Mouse (Mus musculus) urinary bladder, postnatal 14 days (tissue): ENCODE data around the gene Jakmip3.
A peak's percentile ranks its signal among the peaks of the same experiment; 100 is the strongest.

Source experiments
- DNase-seq: peaks from one replicate; pipeline ENCODE4 v3.0.0; 2021; ENCODE audit warnings: low spot score

The Jakmip3 gene

DNA sequence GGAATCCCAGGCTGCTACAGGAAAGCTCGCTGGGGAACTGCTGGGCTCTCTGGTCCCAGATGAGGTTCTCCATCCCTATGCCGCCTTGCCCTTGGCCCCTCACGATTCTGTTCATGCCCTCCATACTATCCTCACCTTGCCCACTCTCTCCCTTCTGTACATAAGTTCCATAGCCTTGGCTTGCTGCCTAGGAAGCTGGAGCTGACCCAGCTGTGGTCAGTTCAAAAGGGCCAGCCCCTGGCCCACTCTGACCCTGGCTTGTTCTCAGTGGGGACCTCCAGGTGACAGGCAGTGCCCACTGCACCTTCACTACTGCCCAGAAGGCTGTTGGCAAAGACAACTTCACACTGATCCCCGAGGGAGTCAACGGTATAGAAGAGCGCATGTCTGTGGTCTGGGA, 155.9 kb downstream of the Jakmip3 start:
- no peak for DNase-seq

DNA sequence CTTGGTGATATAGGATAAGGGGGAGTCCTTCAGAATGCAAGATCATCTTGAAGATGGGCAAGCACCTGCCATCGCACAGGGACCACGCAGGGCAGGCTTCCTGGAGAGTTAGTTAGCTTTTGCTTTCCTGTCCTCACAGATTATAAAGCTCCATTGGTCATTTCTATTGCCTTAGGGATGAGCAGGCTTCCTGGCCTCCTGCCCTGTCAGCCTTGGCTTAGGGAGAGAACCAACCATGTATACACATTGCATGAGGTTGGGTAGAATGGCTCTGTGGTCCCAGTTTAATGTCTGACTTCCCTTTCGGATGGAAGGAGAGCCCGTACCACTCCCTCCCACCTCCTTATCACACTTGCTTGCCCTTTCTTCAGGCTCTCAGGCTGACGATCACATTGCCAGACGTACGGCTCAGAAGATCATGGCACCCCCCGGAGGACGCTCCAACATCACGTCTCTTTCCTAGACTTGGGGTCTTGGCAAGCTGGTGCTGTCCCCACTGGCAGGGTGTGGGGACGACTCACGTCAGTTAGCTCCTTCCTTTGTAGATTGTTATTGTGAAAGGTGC, 160.1 kb downstream of the Jakmip3 start:
- DNase-seq, result no peak

DNA sequence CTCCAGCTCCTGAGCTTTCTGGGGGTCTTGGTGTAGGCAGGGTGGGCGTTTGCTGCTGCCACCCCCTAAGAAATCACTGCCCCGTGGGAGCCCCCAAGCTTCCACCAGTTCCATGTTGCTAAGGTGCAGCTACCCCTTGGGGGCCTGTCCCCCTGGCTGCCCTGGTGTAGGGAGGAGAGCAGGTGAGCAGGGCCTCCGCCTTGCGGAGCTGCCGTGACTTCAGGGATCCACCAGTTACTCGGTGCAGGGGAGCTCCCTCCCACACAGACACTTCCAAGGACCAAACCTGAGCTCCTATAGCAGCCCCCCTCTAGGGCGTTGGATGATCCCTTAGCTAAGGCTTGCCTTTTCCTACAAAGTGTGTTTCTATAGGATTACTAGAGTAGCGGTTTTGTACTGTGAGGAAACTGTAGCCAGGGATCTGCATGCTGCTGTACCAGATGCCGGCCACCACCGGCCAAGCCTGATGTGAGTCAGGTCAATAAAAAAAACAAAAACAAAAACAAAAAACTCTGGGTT, 160.8 kb downstream of the Jakmip3 start:
- no peak for DNase-seq

DNA sequence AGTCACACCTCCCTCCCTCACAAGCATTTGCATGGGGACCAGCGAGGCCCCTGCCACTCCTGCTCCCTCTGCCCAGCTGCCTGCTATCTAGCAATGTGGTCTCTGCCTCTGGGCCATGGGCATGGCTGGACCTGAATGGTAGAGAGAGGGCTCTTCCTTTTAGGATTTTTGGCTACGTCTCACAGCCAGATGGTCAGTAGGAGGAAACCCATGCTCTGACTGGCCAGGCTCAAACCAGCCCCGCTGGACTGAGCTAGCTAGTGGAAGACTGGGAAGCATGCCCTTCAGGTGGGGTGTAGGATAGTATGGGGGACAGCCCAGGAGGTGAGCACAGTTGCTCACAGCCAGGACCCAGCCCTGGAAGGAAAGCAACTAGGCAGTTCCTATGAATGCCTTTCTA, 161.3 kb downstream of the Jakmip3 start:
- DNase-seq, result no peak

DNA sequence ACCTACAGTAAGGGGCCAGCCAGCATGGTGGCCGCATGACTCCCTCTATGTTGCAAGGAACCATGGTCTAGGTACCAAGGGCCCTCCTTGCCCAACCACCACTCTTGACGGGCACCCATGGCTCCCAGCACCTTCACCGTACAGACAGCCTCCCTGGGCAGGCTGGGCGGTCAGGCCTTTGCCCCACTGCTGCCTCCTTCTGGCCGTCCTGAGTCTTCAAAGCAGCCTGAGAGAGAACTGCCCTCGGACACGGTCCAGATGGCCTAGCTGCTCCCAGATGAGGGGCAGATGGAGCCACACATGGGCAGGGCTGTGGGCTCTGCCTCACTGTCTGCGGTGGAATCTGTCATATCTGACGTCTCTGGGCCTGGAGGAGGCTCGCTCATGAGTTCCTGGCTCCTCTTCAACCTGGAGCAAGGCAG, 163.4 kb downstream of the Jakmip3 start:
- DNase-seq, result no peak

DNA sequence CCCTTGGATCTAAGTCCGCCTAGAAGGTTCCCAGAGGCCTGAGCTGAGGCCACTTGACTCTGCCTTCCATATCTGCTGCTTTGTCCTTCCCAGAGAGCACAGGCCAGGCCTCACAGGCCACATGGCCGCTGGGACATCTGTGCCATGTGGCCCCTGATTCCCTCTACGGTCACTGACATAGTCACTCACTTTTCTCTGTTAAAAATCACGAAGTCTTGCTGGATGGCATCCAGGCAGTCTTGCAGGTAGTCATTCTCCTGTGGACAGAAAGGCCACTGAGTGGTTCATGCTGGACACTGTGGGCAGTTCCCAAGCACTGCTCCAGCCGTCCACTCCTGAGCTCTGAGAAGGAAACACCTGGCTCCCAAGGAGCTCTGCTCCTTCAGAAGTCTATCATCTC, 164.5 kb downstream of the Jakmip3 start:
- no peak for DNase-seq

DNA sequence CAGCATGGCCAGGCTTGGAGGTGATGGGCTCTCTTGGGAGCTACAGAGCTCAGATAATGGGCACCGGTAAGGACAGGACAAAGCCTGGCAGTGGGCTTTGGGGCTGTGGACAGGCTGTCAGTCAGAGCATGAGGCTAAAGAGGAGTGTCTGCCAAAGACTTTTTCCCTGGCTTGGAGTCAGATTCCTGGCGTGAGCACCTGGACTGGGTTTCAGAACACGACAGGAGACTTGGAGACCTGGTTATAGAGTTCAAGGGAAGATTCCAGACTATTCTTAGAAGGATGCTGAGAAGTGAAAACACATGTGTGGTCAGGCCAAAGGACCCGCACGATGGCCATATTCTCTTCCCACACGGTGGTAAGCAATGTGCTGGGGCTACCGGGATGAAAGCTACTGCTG, 165.2 kb downstream of the Jakmip3 start:
- no peak for DNase-seq

DNA sequence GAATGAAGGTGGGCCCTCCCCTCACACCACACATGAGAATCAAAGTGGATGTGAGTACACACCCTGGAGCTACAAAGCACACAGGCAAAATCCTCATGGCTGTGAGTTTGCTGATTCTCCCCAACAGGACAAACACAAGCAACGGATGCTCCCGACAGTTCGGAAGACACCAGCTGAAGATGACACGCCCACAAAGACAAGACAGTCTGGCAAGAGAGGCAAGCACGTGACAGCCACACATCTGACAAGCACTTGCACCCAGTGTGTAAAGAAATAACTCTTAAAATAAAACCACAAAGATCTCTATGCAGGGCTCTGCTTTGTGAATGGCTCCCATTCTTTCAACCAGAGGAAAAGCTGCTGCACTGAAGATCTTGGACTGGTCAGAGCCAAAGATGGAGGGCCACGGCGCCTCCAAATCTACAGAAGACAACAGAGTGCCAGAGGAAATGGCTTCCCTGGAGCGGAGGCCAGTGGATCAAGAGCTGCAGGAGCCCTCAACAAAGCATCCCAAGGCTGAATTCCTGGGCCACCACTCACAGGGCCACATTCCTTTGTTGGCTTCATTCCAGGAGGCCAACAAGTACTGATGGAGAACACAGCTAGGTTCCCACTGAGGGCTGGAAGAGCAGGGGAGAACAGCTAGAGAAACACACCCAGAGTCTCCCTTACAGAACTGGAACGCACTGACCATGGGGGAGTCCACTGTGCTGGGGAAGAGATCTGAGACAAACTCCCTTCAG, 167.5 kb downstream of the Jakmip3 start:
- no peak for DNase-seq

DNA sequence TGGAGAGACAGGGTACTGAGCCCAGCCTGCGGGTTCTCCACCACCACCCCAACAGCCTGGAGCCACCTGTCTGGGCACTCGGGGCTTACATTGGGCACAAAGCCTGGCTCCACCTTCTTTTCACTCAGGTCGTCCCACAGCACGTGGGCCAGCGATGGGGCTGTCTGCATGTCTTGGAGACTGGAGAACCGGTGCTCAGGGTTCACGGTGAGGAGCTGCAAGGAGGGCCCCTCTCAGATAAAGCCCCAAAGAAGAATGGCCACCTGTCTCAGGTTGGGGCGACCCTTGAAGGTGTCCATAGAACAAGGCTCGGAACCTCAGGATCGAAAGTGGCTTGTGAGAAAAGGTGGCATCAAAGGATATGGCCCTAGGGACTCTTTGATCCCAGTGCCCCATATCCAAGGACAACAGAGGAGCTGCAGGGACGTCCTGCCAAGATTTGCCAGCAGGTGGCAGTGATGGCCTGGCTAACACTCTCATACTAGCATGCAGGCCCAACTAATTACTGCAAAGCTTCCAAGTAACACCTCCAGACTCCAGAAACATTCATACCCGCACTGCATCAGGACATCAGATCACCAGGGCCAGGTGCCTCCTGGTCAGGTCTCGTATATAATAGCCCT, 178.7 kb downstream of the Jakmip3 start:
- peak; percentile 82 for DNase-seq

DNA sequence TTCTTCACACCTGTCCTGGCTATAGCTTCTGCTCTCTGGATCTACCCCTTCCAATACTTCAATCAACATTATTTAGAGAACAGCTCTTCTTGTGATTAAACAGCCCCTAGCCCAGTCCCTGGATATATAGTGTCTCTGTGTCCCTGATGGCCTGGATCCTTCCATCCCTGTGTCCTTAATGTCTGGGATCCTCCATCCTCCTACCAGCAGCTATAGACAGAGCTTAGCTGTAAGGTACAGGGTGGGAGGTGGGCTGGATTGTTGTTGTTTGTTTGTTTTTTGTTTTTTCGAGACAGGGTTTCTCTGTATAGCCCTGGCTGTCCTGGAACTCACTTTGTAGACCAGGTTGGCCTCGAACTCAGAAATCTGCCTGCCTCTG, 179.2 kb downstream of the Jakmip3 start:
- DNase-seq, result no peak

DNA sequence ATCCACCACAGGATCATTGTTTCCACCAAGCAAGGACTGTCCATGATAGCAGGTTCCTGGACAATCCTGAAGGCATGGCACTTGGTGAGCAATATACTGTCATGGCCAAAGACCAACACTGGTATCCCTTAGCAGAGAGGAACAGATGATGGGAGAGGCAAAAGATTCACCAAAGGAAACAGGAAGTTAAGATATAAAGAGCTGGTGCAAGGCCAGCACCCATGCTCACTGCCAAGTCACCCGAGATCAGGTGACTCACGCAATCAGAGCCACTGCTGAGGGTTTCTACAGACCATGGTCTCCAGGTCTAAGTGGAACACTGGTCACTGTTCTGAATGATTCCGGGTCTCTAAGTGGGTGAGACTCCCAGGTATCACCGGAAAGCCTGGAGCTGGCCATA, 185.4 kb downstream of the Jakmip3 start:
- DNase-seq, result no peak

DNA sequence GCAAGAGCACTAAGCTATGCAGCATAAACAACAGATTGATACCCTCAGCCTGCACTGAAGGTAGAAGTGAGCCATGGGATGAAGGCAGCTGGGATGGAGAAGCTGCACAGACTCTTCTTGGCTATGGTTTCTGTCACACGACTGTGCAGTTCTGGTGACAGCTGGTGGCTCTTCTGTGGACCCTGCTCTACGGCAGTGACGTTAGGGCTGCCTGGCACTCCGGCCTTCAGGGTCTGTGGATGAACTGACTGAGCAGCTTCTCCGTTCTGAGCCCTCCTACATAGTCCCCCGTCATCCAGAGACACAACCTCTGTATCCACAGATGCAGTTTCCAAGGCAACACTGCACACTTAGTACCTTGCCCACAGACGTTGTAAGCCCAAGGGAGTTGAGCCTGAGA, 186.0 kb downstream of the Jakmip3 start:
- no peak for DNase-seq

DNA sequence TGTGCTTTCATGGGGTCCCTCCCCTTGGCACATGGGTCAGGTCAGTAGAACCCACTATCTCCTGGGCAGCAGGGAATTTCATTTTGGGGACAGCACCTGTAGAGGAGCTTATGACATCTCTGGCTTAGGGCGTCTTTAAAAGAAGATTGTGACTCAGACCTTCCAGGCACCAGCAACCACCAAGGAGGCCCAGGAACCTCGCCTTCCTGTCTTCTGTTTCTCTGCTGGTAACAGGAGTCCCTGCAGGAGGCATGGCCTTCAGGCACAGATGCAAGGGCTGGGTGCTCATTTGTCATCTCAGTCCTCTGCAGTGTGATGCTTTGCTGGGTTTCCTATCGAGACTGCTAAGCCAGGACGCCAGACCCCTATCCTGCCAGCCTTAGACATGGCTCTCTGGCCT, 188.5 kb downstream of the Jakmip3 start:
- DNase-seq, result no peak

DNA sequence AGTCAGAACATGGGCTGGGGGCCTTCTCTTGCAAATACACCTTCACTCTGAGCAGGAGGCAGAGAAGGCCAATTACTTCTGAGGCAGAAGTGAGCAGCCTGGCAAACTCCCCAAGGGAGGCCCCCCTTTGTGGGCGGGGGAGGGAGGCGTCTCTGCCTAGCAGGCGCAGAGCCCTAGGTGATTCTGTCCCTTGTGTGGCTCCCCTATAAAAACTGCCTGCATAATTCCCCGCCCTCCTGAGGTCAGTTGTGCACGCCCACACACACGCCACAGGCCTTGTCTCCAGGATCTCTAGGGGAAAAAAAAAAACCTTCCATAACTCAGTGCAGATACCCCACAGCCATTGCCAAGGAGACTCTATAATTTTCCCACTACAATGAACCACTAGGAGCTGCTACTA, 189.8 kb downstream of the Jakmip3 start:
- DNase-seq, result no peak

DNA sequence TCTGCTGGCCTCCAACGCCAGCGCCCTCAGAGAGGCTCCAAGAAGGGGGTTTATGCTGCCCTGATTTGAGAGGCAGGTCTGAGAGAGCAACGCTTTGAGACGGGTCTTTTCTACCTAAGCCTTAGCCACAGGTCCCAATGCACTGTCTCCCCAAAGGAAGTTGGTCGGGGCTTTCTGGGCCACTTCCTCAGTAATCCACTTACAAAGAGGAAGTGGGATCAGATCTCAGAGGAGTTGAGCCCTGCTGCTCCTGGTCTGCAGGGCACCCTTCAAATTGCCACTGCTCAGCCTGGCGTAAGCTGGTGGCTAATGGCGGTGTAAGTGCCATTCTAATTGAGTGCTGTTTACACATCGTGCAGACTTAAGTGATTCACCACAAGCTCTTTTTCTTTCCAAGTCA, 191.0 kb downstream of the Jakmip3 start:
- DNase-seq, result no peak

DNA sequence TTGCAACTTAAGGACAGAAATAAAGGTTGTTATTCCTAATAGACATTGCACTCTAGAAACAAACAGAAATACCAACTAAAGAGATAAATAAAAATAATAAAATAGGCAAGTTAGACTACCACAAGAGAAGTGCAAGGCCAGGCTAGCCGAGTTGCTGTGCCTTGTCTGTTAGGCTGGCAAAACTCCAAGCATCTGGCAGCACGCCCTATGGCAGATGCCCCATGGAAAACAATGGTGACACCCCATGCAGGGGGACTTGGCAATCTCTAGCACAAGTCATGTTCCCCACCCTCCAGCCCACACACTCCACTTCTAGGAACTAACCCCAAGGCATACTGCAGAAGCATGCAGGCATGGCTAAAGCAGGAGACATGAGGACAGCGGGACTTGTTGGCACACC, 192.9 kb downstream of the Jakmip3 start:
- no peak for DNase-seq
